In the genomic region with DNA sequence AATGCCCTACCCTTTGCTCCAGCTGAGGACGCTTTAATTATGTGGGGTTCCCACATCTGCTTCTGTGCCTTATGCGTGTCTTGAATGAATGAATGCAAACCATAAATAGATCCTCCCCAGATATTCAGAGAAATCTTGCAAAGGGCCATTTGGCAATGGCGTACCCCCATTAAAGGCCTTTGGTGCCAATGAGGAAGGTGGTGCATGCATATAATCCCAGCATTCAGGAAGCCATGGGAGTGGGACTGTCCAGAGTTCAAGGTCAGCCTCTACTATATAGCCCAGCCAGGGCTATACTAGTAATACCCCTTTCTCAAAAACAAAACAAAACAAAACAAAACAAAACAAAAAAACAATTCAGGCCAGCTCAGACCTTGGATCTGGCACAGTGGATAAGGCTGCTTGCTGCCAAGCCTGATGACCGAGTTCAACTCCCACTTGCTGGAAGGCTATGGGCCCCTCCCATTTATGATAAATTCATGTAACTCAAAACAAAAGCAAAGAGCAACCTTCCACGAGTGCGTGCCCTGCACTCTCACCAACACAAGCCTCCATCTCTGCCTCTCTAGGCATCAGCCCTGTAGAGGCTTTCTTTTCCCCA, we compare ENCODE assay signal across 13 mouse cellular contexts. TPM values are rescaled to one million over a fixed set of nuclear protein-coding genes. Genes with fewer than 3 reads are reported as not detected.
DNase-seq lines count a peak whose midpoint lies in the region; ATAC-seq lines count a peak whose summit lies in the region.
"Had no signal": no experiment of that assay in that cellular context is flagged by ENCODE, and none has a peak within 500 bp of the region (broad histone marks: within the 10 kb centered on the region; RNA-seq: fewer than 3 reads in every experiment).

No protein-coding gene starts in this region.

- H3K9me3 ChIP-seq in heart, embryonic 10.5 days, result no peaks in the 10 kb centered on the region
- no peaks in the 10 kb centered on the region for H3K9me3 ChIP-seq in embryonic facial prominence, embryonic 13.5 days
- H3K9me3 ChIP-seq: midbrain, embryonic 12.5 days had no signal

- ATAC-seq in embryonic facial prominence, embryonic 13.5 days (ENCODE audit: insufficient number of reproducible peaks, insufficient read depth, low FRiP score, low TSS enrichment, low read depth), result no peak

- H3K27ac ChIP-seq in heart, embryonic 10.5 days, result no peak overlapping the region
- H3K27ac ChIP-seq in embryonic facial prominence, embryonic 13.5 days, result peak overlapping the region; percentile 66

- DNase-seq in heart, adult 11 months, result peak; percentile 90
- no peak for DNase-seq in heart, embryonic 10.5 days (ENCODE audit: low spot score)
- peak; percentile 18 for DNase-seq in kidney, postnatal 10 days
- no peak for DNase-seq in kidney, postnatal 36 days
- DNase-seq in 3T3-L1 (ENCODE audit: low read depth, low spot score), result peak; percentile 53
- DNase-seq in T-cell, adult 2 months (ENCODE audit: low spot score), result no peak
- no peak for DNase-seq in B cell, adult 2 months
- DNase-seq: cerebellum, postnatal 36 days; heart, postnatal 4 days; thymus, postnatal 14 days had no signal

- H3K36me3 ChIP-seq in heart, embryonic 10.5 days, result no peaks in the 10 kb centered on the region
- H3K36me3 ChIP-seq in embryonic facial prominence, embryonic 13.5 days, result no peaks in the 10 kb centered on the region
- H3K36me3 ChIP-seq: midbrain, embryonic 12.5 days; neural tube, embryonic 13.5 days had no signal

- no peak overlapping the region for H3K4me2 ChIP-seq in embryonic facial prominence, embryonic 13.5 days
- H3K4me2 ChIP-seq: midbrain, embryonic 12.5 days had no signal

- peaks cover 62% of the 10 kb centered on the region for H3K4me1 ChIP-seq in heart, embryonic 10.5 days
- H3K4me1 ChIP-seq in embryonic facial prominence, embryonic 13.5 days, result peaks cover 51% of the 10 kb centered on the region

- H3K4me3 ChIP-seq in heart, embryonic 10.5 days, result no peak overlapping the region
- H3K4me3 ChIP-seq in embryonic facial prominence, embryonic 13.5 days, result no peak overlapping the region
- H3K4me3 ChIP-seq: midbrain, embryonic 12.5 days; neural tube, embryonic 13.5 days had no signal

- WGBS in heart, embryonic 10.5 days, result 83% methylated on average over 6 of the region's 6 CpGs
- WGBS in embryonic facial prominence, embryonic 13.5 days, result 77% methylated on average over 6 of the region's 6 CpGs

- H3K27me3 ChIP-seq in heart, embryonic 10.5 days (ENCODE audit: insufficient read depth, poor library complexity, severe bottlenecking), result no peaks in the 10 kb centered on the region
- no peaks in the 10 kb centered on the region for H3K27me3 ChIP-seq in embryonic facial prominence, embryonic 13.5 days
- H3K27me3 ChIP-seq: neural tube, embryonic 13.5 days had no signal

- no peak overlapping the region for H3K9ac ChIP-seq in embryonic facial prominence, embryonic 13.5 days
- H3K9ac ChIP-seq: midbrain, embryonic 12.5 days had no signal

RNA-seq across cellular contexts. Expression of a gene that starts 11.4 kb away (rescaled TPM):
- polyA plus RNA-seq in heart, embryonic 10.5 days (2016; fragmentation: Nextera tagmentation; extraction: Ambion mirVana), result 51.1 and 58.5 TPM in 2 replicates
- 118 and 142 TPM in 2 replicates for polyA plus RNA-seq in embryonic facial prominence, embryonic 13.5 days (2015; fragmentation: Nextera tagmentation; extraction: Ambion mirVana)

Comparison
In these comparisons a context has a peak if more than half of its experiments do, and no peak if none do; other contexts are left out.
1. DNase-seq: peak in heart, adult 11 months (single experiment), kidney, postnatal 10 days (single experiment) and 3T3-L1 (single experiment); none in heart, embryonic 10.5 days (single experiment), kidney, postnatal 36 days (0 of 2), T-cell, adult 2 months (single experiment) and B cell, adult 2 months (0 of 2).